Comparison of ENCODE assay signal across 8 mouse cellular contexts in the genomic region with DNA sequence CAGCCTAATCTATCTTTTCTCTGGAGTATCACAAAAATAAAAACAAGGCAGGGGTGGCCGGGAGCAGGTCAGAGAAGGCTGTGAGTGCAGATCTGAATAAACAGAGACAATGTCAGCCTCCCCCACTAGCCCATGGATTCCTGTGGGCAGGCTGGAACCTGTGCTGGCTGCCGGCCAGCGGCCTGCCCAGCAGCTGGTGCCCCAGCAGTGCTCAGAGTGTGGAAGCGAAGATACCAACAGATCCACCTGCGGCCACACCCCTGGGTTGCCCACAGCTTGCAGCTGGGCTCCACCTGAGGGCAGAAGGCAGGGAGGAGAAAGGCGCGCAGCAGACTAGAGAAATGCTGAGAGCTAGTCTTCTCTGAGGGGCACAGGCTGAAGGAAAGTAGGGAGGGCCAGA. TPM values are rescaled to one million over a fixed set of nuclear protein-coding genes. Genes with fewer than 3 reads are reported as not detected.
DNase-seq lines count a peak whose midpoint lies in the region.

No protein-coding gene starts in this region.

- peak; percentile 55 for DNase-seq in cerebellum, adult 11-12 months
- no peak for DNase-seq in cerebellum, adult 11 months
- peak; percentile 60 for DNase-seq in ovary, adult 18-20 months (ENCODE audit: low spot score)
- DNase-seq in ovary, postnatal 10 days (ENCODE audit: low spot score) = no peak
- peak; percentile 38 for DNase-seq in lung, postnatal 36 days
- DNase-seq in urinary bladder, postnatal 25 days (ENCODE audit: low spot score) = peak; percentile 46
- DNase-seq in gastrocnemius, postnatal 14 days = no peak
- no peak for DNase-seq in heart, adult 18-20 months

- intact Hi-C loops in gastrocnemius, postnatal 14 days (cut with DNase I; ENCODE audit: low total_unique reads) = no loop called here

RNA-seq across cellular contexts. Expression of a gene that starts 47.1 kb away (rescaled TPM):
- total RNA-seq in gastrocnemius, postnatal 14 days (2021) = 10 to 100 TPM in 1 of 2 experiments, 1 to 10 TPM in 1; 7.8 to 13.1 TPM
- 10 to 100 TPM in 1 of 2 experiments, 1 to 10 TPM in 1; 9.6 to 11.1 TPM for total RNA-seq in heart, adult 18-20 months (2021)

Comparison
In these comparisons a context has a peak if more than half of its experiments do, and no peak if none do; other contexts are left out.
1. DNase-seq: peak in cerebellum, adult 11-12 months (single experiment), ovary, adult 18-20 months (single experiment), lung, postnatal 36 days (single experiment) and urinary bladder, postnatal 25 days (single experiment); none in cerebellum, adult 11 months (single experiment), ovary, postnatal 10 days (single experiment), gastrocnemius, postnatal 14 days (single experiment) and heart, adult 18-20 months (0 of 2).